Mouse (Mus musculus) midbrain, embryonic 10.5 days (tissue): ENCODE measurements at regions not wholly inside any gene's neighbourhood (a gene's known extent, or its start where the extent isn't known, plus 50 kb on each side); places are given as distances from the start of the nearest gene placed in this dataset.

ENCODE experiments used
- DNase-seq: peaks from one replicate; pipeline ENCODE4 v3.0.0-alpha.2; 2017; ENCODE audit warnings: low spot score
- H3K27ac ChIP-seq: fragments of 300-500 bp; sonication (generic); replicated peaks from 2 replicates; pipeline ENCODE4 v1.5.1; 2016; ENCODE audit warnings: mild to moderate bottlenecking
- H3K27me3 ChIP-seq: fragments of 300-500 bp; sonication (generic); 2 replicates; pipeline ENCODE4 v1.6.1; 2016; ENCODE audit warnings: low read depth, mild to moderate bottlenecking; ENCODE audit not compliant: poor library complexity, severe bottlenecking
- H3K36me3 ChIP-seq: fragments of 300-500 bp; sonication (generic); 2 replicates; pipeline ENCODE4 v1.6.1; 2016; ENCODE audit warnings: mild to moderate bottlenecking, moderate library complexity
- H3K4me1 ChIP-seq: fragments of 300-500 bp; sonication (generic); 2 replicates; pipeline ENCODE4 v1.6.1; 2016
- H3K4me3 ChIP-seq: fragments of 300-500 bp; sonication (generic); 2 replicates; pipeline ENCODE4 v1.5.1; 2016; ENCODE audit warnings: mild to moderate bottlenecking, moderate library complexity
- H3K9me3 ChIP-seq: fragments of 300-500 bp; sonication (generic); replicated peaks from 2 replicates; pipeline ENCODE4 v1.6.1; 2016; ENCODE audit warnings: mild to moderate bottlenecking
- WGBS: fragments of 180-500 bp; shearing (Covaris S2); methylation state at CpG from one replicate; pipeline ENCODE4 v1.1.7; 2016; 5-methylcytosine and 5-hydroxymethylcytosine counted together

DNA sequence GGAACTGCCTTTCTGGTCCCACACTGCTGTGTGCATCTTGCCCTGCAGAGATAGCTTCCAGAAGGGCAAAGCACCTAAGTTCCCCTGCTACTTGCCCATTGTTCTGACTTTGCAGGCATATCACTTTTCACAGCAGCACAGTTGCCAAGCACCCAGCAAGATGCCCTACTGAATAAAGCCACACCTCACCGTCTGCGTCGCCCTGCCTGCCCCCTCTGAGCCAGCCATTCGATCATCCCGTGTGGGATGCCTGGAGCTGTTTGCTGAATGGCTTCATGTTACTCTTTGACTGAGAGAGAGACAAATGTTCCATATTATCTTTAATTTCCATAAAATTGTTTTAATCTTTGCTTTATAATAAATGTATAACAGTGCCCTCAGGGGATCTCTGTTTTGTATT lies 407.2 kb downstream of the Lmo4 start:
- Histone ChIP-seq H3K36me3 (no peaks in the 10 kb centered on the region), H3K4me3 (no peak overlapping the region), H3K9me3 (no peaks in the 10 kb centered on the region), H3K27me3 (no peaks in the 10 kb centered on the region), H3K4me1 (no peaks in the 10 kb centered on the region), H3K27ac (no peak overlapping the region)
- no peak for DNase-seq
- 67% methylated on average over 5 of the region's 5 CpGs for WGBS

- 89% methylated on average over 8 of the region's 8 CpGs for WGBS
- Histone ChIP-seq H3K36me3 (no peaks in the 10 kb centered on the region), H3K4me1 (peaks cover 3% of the 10 kb centered on the region; the same call in 1 of the 2 replicates), H3K9me3 (no peaks in the 10 kb centered on the region), H3K4me3 (no peak overlapping the region), H3K27ac (no peak overlapping the region), H3K27me3 (no peaks in the 10 kb centered on the region)
- no peak for DNase-seq
These were observed 414.1 kb downstream of the Lmo4 start for GRCm38 (mm10) chr3:143790905-143791304.

DNA sequence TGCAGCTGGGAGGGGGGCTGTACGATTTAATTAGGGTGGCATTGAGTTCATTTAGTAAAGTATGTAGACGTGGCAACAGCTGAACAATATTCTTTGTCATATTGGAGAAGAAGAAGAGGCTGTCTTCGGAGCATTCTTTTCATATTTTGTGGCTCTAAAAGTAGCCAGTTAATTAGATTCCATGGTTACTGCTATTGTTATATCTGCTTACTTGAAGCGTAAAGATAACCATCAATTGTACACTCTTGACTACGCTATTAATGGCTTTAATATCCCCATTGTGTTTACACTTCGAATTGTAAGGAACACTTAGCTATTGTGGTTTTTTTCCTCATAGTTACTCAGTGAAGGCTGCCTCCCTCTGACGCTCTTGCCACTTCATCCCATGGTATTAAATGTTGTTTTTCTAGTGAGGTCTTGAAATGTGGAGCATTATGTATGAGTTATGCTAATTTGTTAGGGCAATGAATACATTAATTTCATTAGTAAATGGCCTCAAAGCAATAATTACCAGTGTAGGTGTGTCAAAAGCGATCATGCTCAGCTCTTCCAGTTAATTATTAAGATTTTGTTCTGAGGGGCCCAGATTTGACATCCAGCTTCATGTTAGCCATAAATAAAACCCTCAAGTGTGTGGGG lies 415.0 kb downstream of the Lmo4 start:
- H3K27ac ChIP-seq = no peak overlapping the region

DNA sequence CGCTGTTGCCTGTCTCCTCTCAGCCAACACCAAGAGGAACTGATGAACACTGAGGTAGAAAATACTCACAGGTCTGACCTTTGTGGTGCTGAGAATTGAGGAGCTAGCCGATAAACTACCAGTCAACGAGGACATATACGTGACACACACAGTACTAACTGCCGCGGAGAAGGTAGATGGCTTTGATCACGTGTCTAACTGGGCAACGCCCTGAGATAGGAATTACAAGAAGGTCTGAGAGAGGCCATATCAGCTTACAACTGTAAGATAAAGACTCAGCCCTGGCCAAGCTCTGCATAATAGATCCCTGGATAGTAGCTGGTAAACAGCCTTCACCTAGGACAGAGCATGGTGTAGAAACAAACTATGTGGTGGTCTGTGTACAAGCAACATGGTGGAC lies 418.1 kb downstream of the Lmo4 start:
- 95% methylated on average over 8 of the region's 8 CpGs for WGBS
- no peak for DNase-seq
- no peak overlapping the region for H3K27ac ChIP-seq
- no peaks in the 10 kb centered on the region for H3K27me3 ChIP-seq
- H3K4me3 ChIP-seq = no peak overlapping the region
- no peaks in the 10 kb centered on the region for H3K36me3 ChIP-seq
- H3K4me1 ChIP-seq = peaks cover 3% of the 10 kb centered on the region; the same call in 1 of the 2 replicates
- no peaks in the 10 kb centered on the region for H3K9me3 ChIP-seq

More for the DNA sequence above, 415.0 kb downstream of the Lmo4 start:
- Histone ChIP-seq H3K36me3 (no peaks in the 10 kb centered on the region), H3K9me3 (no peaks in the 10 kb centered on the region), H3K4me3 (no peak overlapping the region), H3K4me1 (peaks cover 3% of the 10 kb centered on the region; the same call in 1 of the 2 replicates), H3K27me3 (no peaks in the 10 kb centered on the region)
- no peak for DNase-seq
- 67% methylated on average over 8 of the region's 8 CpGs for WGBS

GRCm38 (mm10) chr3:143784353-143784791 lies 420.6 kb downstream of the Lmo4 start:
- Histone ChIP-seq H3K4me3 (no peak overlapping the region), H3K27ac (no peak overlapping the region), H3K9me3 (no peaks in the 10 kb centered on the region), H3K4me1 (no peaks in the 10 kb centered on the region), H3K27me3 (no peaks in the 10 kb centered on the region), H3K36me3 (no peaks in the 10 kb centered on the region)
- no peak for DNase-seq
- 80% methylated on average over 3 of the region's 3 CpGs for WGBS

- Histone ChIP-seq H3K36me3 (no peaks in the 10 kb centered on the region), H3K4me3 (no peak overlapping the region), H3K9me3 (no peaks in the 10 kb centered on the region), H3K4me1 (no peaks in the 10 kb centered on the region), H3K27ac (no peak overlapping the region), H3K27me3 (no peaks in the 10 kb centered on the region)
- WGBS = 73% methylated on average over 2 of the region's 2 CpGs
- no peak for DNase-seq
These were observed 426.9 kb downstream of the Lmo4 start for GRCm38 (mm10) chr3:143778161-143778560.

GRCm38 (mm10) chr3:143759337-143759736 lies 445.7 kb downstream of the Lmo4 start:
- DNase-seq = no peak
- Histone ChIP-seq H3K27me3 (no peaks in the 10 kb centered on the region), H3K36me3 (no peaks in the 10 kb centered on the region), H3K27ac (no peak overlapping the region), H3K4me1 (no peaks in the 10 kb centered on the region), H3K4me3 (no peak overlapping the region), H3K9me3 (no peaks in the 10 kb centered on the region)
- 82% methylated on average over 1 of the region's 1 CpGs for WGBS

DNA sequence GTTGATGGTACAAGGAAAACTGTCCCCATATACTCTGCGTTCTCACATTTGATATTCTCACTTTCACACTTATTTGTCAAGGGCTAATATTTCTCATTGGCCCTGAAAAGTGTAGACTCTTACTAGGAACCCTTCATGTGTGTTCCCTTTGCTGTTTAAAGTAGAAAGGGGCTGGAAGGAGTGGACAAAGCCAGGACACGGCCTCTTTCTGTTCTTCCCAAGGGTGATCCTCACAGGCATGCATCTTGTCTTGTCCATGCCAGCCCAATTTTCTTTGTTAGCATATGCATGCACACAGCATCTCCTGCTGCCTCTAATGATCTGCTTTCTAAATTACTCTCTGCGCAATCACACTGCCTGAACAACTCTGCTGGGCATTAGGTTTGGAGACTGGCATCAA lies 451.8 kb downstream of the Lmo4 start:
- Histone ChIP-seq H3K27me3 (no peaks in the 10 kb centered on the region), H3K36me3 (no peaks in the 10 kb centered on the region), H3K4me3 (no peak overlapping the region), H3K9me3 (no peaks in the 10 kb centered on the region), H3K27ac (no peak overlapping the region), H3K4me1 (no peaks in the 10 kb centered on the region)
- 84% methylated on average over 3 of the region's 3 CpGs for WGBS
- DNase-seq = no peak

DNA sequence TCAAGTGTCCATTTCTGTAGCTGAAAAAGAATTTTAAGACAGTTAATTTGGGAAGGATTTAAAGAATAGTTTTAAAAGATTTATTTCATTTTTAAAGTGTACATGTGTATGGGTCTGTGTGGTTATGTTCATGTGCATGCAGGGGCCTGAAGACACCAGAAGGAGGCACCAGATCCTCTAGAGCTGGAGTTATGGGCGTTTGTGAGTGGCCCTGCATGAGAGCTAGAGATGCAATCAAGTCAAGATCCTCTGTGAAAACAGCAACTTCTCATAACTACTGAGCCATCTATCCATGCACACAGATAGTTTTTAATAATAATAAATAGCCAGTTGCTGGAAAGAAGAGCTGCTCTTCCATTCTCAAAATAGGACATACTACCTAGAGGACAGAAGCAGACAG lies 452.4 kb downstream of the Lmo4 start:
- Histone ChIP-seq H3K27me3 (no peaks in the 10 kb centered on the region), H3K27ac (no peak overlapping the region), H3K9me3 (no peaks in the 10 kb centered on the region), H3K36me3 (no peaks in the 10 kb centered on the region), H3K4me1 (no peaks in the 10 kb centered on the region), H3K4me3 (no peak overlapping the region)
- no peak for DNase-seq
- WGBS = 69% methylated on average over 1 of the region's 1 CpGs

- Histone ChIP-seq H3K9me3 (no peaks in the 10 kb centered on the region), H3K36me3 (no peaks in the 10 kb centered on the region), H3K27ac (no peak overlapping the region), H3K4me3 (no peak overlapping the region), H3K27me3 (no peaks in the 10 kb centered on the region), H3K4me1 (no peaks in the 10 kb centered on the region)
- 91% methylated on average over 4 of the region's 4 CpGs for WGBS
- DNase-seq = no peak
These were observed 454.9 kb downstream of the Lmo4 start for GRCm38 (mm10) chr3:143750128-143750527.

- Histone ChIP-seq H3K4me1 (no peaks in the 10 kb centered on the region), H3K27me3 (no peaks in the 10 kb centered on the region), H3K9me3 (no peaks in the 10 kb centered on the region), H3K27ac (no peak overlapping the region), H3K36me3 (no peaks in the 10 kb centered on the region), H3K4me3 (no peak overlapping the region)
- WGBS = 80% methylated on average over 7 of the region's 7 CpGs
- DNase-seq = no peak
These were observed 461.4 kb downstream of the Lmo4 start for GRCm38 (mm10) chr3:143743649-143744048.

DNA sequence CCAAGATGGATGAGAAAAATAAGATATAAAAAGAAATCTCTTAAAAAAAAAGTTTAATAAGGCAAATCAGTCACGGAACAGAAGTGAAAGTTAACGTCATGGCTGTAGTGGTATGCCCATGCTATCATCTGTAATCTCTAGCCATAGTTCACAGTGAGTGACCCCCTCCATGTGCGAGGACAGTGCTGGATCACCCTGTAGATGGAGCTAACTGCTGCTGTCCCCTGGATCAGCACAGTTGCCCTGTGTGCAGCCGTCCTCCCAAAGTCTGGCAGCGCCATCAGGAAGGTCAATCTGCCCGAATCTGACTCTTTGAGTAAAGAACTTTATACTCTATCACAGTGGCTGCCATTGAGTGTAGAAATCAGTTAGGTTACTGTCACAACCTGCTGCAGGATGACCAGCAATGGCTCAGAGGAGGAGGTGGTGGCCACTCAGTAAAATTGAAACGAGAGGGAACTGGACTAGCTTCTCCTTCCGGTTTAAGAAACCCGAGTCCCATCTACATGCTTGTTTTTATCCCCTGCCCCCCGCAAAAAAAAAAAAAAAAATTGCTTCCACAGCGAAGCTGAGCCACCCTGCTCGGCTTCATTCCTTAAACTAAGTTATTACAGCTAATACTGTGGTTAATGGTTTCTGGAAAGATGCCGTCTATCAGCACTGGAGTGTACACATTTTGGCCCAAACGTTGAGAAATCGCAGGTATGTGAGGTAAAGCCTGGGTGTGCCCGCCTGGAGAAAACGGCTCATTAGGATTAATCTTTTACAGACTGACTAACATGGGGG lies 462.0 kb downstream of the Lmo4 start:
- Histone ChIP-seq H3K4me1 (no peaks in the 10 kb centered on the region), H3K27ac (no peak overlapping the region), H3K36me3 (no peaks in the 10 kb centered on the region), H3K27me3 (no peaks in the 10 kb centered on the region), H3K9me3 (no peaks in the 10 kb centered on the region), H3K4me3 (no peak overlapping the region)
- WGBS = 78% methylated on average over 17 of the region's 17 CpGs
- no peak for DNase-seq

- WGBS = 65% methylated on average over 3 of the region's 3 CpGs
- no peak for DNase-seq
- H3K4me1 ChIP-seq = no peaks in the 10 kb centered on the region
These were observed 466.3 kb downstream of the Lmo4 start for GRCm38 (mm10) chr3:143738676-143739075.

More at GRCm38 (mm10) chr3:143738676-143739075, 466.3 kb downstream of the Lmo4 start:
- no peaks in the 10 kb centered on the region for H3K36me3 ChIP-seq
- H3K9me3 ChIP-seq = no peaks in the 10 kb centered on the region
- H3K4me3 ChIP-seq = no peak overlapping the region
- H3K27ac ChIP-seq = no peak overlapping the region
- H3K27me3 ChIP-seq = no peaks in the 10 kb centered on the region
